Mouse (Mus musculus) hindbrain, embryonic 15.5 days (tissue): ENCODE results near the gene Tmem82. TPM values are rescaled to one million over a fixed set of nuclear protein-coding genes. Genes with fewer than 3 reads are reported as not detected.
"Not testable (repeated sequence)": the region's sequence is repeated elsewhere in the genome, so short reads cannot be mapped to it uniquely, and the experiment has no call there.

Experiments
- ATAC-seq: fragments of 200-750 bp; cut with Nextera tagmentation; 2 replicates; pipeline ENCODE4 v1.8.0; 2017; ENCODE audit warnings: low read depth, moderate number of reproducible peaks, moderate TSS enrichment; ENCODE audit not compliant: low FRiP score
- H3K27ac ChIP-seq: fragments of 300-500 bp; sonication (generic); replicated peaks from 2 replicates; pipeline ENCODE4 v1.5.1; 2015; ENCODE audit warnings: mild to moderate bottlenecking, inconsistent platforms
- H3K27me3 ChIP-seq: fragments of 300-500 bp; sonication (generic); 2 replicates; pipeline ENCODE4 v1.6.1; 2015; ENCODE audit warnings: control low read depth, inconsistent platforms
- H3K36me3 ChIP-seq: fragments of 300-500 bp; sonication (generic); 2 replicates; pipeline ENCODE4 v1.6.1; 2015; ENCODE audit warnings: control low read depth, inconsistent platforms
- H3K4me1 ChIP-seq: fragments of 300-500 bp; sonication (generic); replicated peaks from 2 replicates; pipeline ENCODE4 v1.6.1; 2015; ENCODE audit warnings: control low read depth, inconsistent platforms
- H3K4me2 ChIP-seq: fragments of 300-500 bp; sonication (generic); 2 replicates; pipeline ENCODE4 v1.6.1; 2015; ENCODE audit warnings: moderate library complexity, mild to moderate bottlenecking, inconsistent platforms
- H3K4me3 ChIP-seq: fragments of 300-500 bp; sonication (generic); 2 replicates; pipeline ENCODE4 v1.5.1; 2015; ENCODE audit warnings: mild to moderate bottlenecking, inconsistent platforms
- H3K9ac ChIP-seq: fragments of 300-500 bp; sonication (generic); 2 replicates; pipeline ENCODE4 v1.6.1; 2015; ENCODE audit warnings: inconsistent platforms
- H3K9me3 ChIP-seq: fragments of 300-500 bp; sonication (generic); 2 replicates; pipeline ENCODE4 v1.6.1; 2016; ENCODE audit warnings: control low read depth, inconsistent platforms
- WGBS: fragments of 180-500 bp; shearing (Covaris S2); methylation state at CpG from one replicate; pipeline ENCODE4 v1.1.7; 2015; 5-methylcytosine and 5-hydroxymethylcytosine counted together
- polyA plus RNA-seq: library from polyadenylated mRNA; unstranded; fragments of >200 nt; fragmentation: Nextera tagmentation; extraction: Ambion mirVana; gene quantifications from 2 replicates; pipeline ENCODE4 v1.2.1, GENCODE M21; 2015

The Tmem82 gene
- polyA plus RNA-seq, 1 experiment from 2014 or later, result 0.36 TPM

- no peaks in the 10 kb centered on the region for H3K9me3 ChIP-seq
- H3K27ac ChIP-seq, result no peak overlapping the region
- no peak overlapping the region for H3K4me2 ChIP-seq
- no peak overlapping the region for H3K9ac ChIP-seq
- H3K4me1 ChIP-seq, result no peaks in the 10 kb centered on the region
- ATAC-seq, result no peak
- H3K36me3 ChIP-seq, result no peaks in the 10 kb centered on the region
- H3K27me3 ChIP-seq, result no peaks in the 10 kb centered on the region
- 91% methylated on average over 5 of the region's 5 CpGs for WGBS
- H3K4me3 ChIP-seq, result no peak overlapping the region
Measured at GRCm38 (mm10) chr4:141568966-141569365, 49.5 kb downstream of the Tmem82 start.

- not testable (repeated sequence) for H3K27me3 ChIP-seq, H3K4me1 ChIP-seq, H3K4me2 ChIP-seq, H3K9ac ChIP-seq, H3K4me3 ChIP-seq, H3K36me3 ChIP-seq, H3K27ac ChIP-seq, H3K9me3 ChIP-seq, ATAC-seq
- WGBS, result 92% methylated on average over 7 of the region's 7 CpGs
Measured at GRCm38 (mm10) chr4:141567174-141567573, 51.3 kb downstream of the Tmem82 start.

GRCm38 (mm10) chr4:141566187-141566586 is 52.2 kb downstream of the Tmem82 start:
- H3K9me3 ChIP-seq, result no peaks in the 10 kb centered on the region
- no peak overlapping the region for H3K4me2 ChIP-seq
- no peaks in the 10 kb centered on the region for H3K4me1 ChIP-seq
- WGBS, result 94% methylated on average over 6 of the region's 6 CpGs
- no peak overlapping the region for H3K27ac ChIP-seq
- H3K9ac ChIP-seq, result no peak overlapping the region
- ATAC-seq, result no peak
- H3K36me3 ChIP-seq, result no peaks in the 10 kb centered on the region
- H3K4me3 ChIP-seq, result no peak overlapping the region
- H3K27me3 ChIP-seq, result no peaks in the 10 kb centered on the region

GRCm38 (mm10) chr4:141565325-141565724 is 53.1 kb downstream of the Tmem82 start:
- ATAC-seq, result no peak
- no peak overlapping the region for H3K4me3 ChIP-seq
- H3K27ac ChIP-seq, result no peak overlapping the region
- no peak overlapping the region for H3K9ac ChIP-seq
- H3K9me3 ChIP-seq, result no peaks in the 10 kb centered on the region
- H3K4me2 ChIP-seq, result no peak overlapping the region
- 22% methylated on average over 7 of the region's 7 CpGs for WGBS
- H3K27me3 ChIP-seq, result no peaks in the 10 kb centered on the region
- H3K4me1 ChIP-seq, result no peaks in the 10 kb centered on the region
- H3K36me3 ChIP-seq, result no peaks in the 10 kb centered on the region

- Histone ChIP-seq H3K9ac (no peak overlapping the region), H3K4me2 (no peak overlapping the region), H3K4me3 (no peak overlapping the region), H3K27me3 (no peaks in the 10 kb centered on the region), H3K9me3 (no peaks in the 10 kb centered on the region), H3K36me3 (no peaks in the 10 kb centered on the region), H3K4me1 (peaks cover 6% of the 10 kb centered on the region; the same call in 1 of the 2 replicates), H3K27ac (no peak overlapping the region)
- WGBS, result 82% methylated on average over 3 of the region's 3 CpGs
- no peak for ATAC-seq
Measured at GRCm38 (mm10) chr4:141564660-141565059, 53.8 kb downstream of the Tmem82 start.

- Histone ChIP-seq H3K9ac (no peak overlapping the region), H3K4me2 (no peak overlapping the region), H3K4me3 (no peak overlapping the region), H3K36me3 (no peaks in the 10 kb centered on the region), H3K9me3 (no peaks in the 10 kb centered on the region), H3K4me1 (peaks cover 9% of the 10 kb centered on the region; the same call in 1 of the 2 replicates), H3K27me3 (no peaks in the 10 kb centered on the region), H3K27ac (no peak overlapping the region)
- WGBS, result 86% methylated on average over 4 of the region's 4 CpGs
- ATAC-seq, result no peak
Measured at GRCm38 (mm10) chr4:141564209-141564608, 54.2 kb downstream of the Tmem82 start.

Other genes starting within 250 kb of the Tmem82 start
- 0.52 and 0.65 TPM in 2 replicates for gene Clcnka, start 219.9 kb downstream of the Tmem82 start, polyA plus RNA-seq
- gene Clcnkb, start 202.6 kb downstream of the Tmem82 start, polyA plus RNA-seq, result not detected in 2 replicates
- not detected in 2 replicates for gene Hspb7, start 197.9 kb downstream of the Tmem82 start, polyA plus RNA-seq
- gene Srarp, start 182.5 kb downstream of the Tmem82 start, polyA plus RNA-seq, result 0.39 TPM in 1 of 2 replicates, not detected in the other
- 39.7 and 42.7 TPM in 2 replicates for gene Zbtb17, start 174.0 kb downstream of the Tmem82 start, polyA plus RNA-seq
- 15.3 and 17.1 TPM in 2 replicates for gene Spen, start 80.0 kb downstream of the Tmem82 start, polyA plus RNA-seq
- 37.7 and 49.9 TPM in 2 replicates for gene Fblim1, start 12.5 kb downstream of the Tmem82 start, polyA plus RNA-seq
- 0.19 and 0.28 TPM in 2 replicates for gene Slc25a34, start 5.2 kb upstream of the Tmem82 start, polyA plus RNA-seq
- gene Plekhm2, start 46.3 kb upstream of the Tmem82 start, polyA plus RNA-seq, result 8.2 and 9.9 TPM in 2 replicates
- 0.51 TPM in 1 of 2 replicates, not detected in the other for gene Rsc1a1, start 67.0 kb upstream of the Tmem82 start, polyA plus RNA-seq
- gene Ddi2, start 104.8 kb upstream of the Tmem82 start, polyA plus RNA-seq, result 13.8 and 15.1 TPM in 2 replicates
- 0.14 and 0.21 TPM in 2 replicates for gene Agmat, start 128.0 kb upstream of the Tmem82 start, polyA plus RNA-seq
- gene Dnajc16, start 172.3 kb upstream of the Tmem82 start, polyA plus RNA-seq, result 5.5 and 6.8 TPM in 2 replicates
- gene Casp9, start 175.0 kb upstream of the Tmem82 start, polyA plus RNA-seq, result 20.8 and 23.0 TPM in 2 replicates
- gene Cela2a, start 207.5 kb upstream of the Tmem82 start, polyA plus RNA-seq, result 0.18 TPM in 1 of 2 replicates, not detected in the other
- not detected in 2 replicates for gene Ctrc, start 227.7 kb upstream of the Tmem82 start, polyA plus RNA-seq